Mouse (Mus musculus) right cerebral cortex, adult 18-20 months (tissue): ENCODE measurements around the gene Txnip.
"Not testable (repeated sequence)": the region's sequence is repeated elsewhere in the genome, so short reads cannot be mapped to it uniquely, and the experiment has no call there.

Experiments used
- DNase-seq: peaks from one replicate; pipeline ENCODE4 v3.0.0; 2022; ENCODE audit warnings: mixed read lengths

Txnip gene

GRCm38 (mm10) chr3:96594851-96595250 is 37.1 kb downstream of the Txnip start:
- DNase-seq: no peak

GRCm38 (mm10) chr3:96595661-96596060 is 37.9 kb downstream of the Txnip start:
- DNase-seq: peak; percentile 72

GRCm38 (mm10) chr3:96596228-96596707 is 38.5 kb downstream of the Txnip start, which contains the start of gene Ankrd34a:
Ankrd34a (plus strand) TSS chr3:96596636.
- DNase-seq: peak; percentile 87

- peak; percentile 40 for DNase-seq
These were observed 39.1 kb downstream of the Txnip start for GRCm38 (mm10) chr3:96596855-96597254.

- DNase-seq: peak; percentile 48
These were observed 39.7 kb downstream of the Txnip start for GRCm38 (mm10) chr3:96597435-96597891.

GRCm38 (mm10) chr3:96598156-96599068 is 40.7 kb downstream of the Txnip start:
- peak; percentile 56 for DNase-seq

GRCm38 (mm10) chr3:96599069-96599393 is 41.3 kb downstream of the Txnip start:
- DNase-seq: no peak

GRCm38 (mm10) chr3:96599411-96599810 is 41.7 kb downstream of the Txnip start:
- DNase-seq: no peak

GRCm38 (mm10) chr3:96600639-96601250 is 43.0 kb downstream of the Txnip start, which contains the start of gene Lix1l:
Lix1l (plus strand) TSS chr3:96601149.
- DNase-seq: peak; percentile 96

GRCm38 (mm10) chr3:96601251-96601787 is 43.6 kb downstream of the Txnip start:
- peak; percentile 72 for DNase-seq

- DNase-seq: peak; percentile 28
These were observed 44.4 kb downstream of the Txnip start for GRCm38 (mm10) chr3:96601941-96602703.

GRCm38 (mm10) chr3:96602704-96603084 is 44.9 kb downstream of the Txnip start:
- no peak for DNase-seq

GRCm38 (mm10) chr3:96603311-96603710 is 45.6 kb downstream of the Txnip start:
- DNase-seq: no peak

- not testable (repeated sequence) for DNase-seq
These were observed 48.2 kb downstream of the Txnip start for GRCm38 (mm10) chr3:96606007-96606406.

GRCm38 (mm10) chr3:96606618-96607017 is 48.9 kb downstream of the Txnip start:
- no peak for DNase-seq
